Mouse (Mus musculus) erythroblast, embryonic 14.5 days (primary cell): Measurements from ENCODE around the gene Tns3.

Source experiments
- GATA1 ChIP-seq: IDR thresholded peaks from 2 replicates; pipeline ENCODE4 v1.6.1; 2012; ENCODE audit warnings: low read length, inconsistent platforms, mixed read lengths
- TAL1 ChIP-seq: IDR thresholded peaks from 3 replicates; pipeline ENCODE4 v1.6.1; 2012; ENCODE audit warnings: low read length, inconsistent platforms, mixed read lengths

- no peak for TF ChIP-seq TAL1
- no peak for TF ChIP-seq GATA1
These were observed 181.6 kb downstream of the Tns3 start for GRCm38 (mm10) chr11:8482721-8483120.
